Comparison of ENCODE assay signal across 8 mouse cellular contexts in genomic region chr19:44266824-44267498, GRCm38 (mm10). TPM values are rescaled to one million over a fixed set of nuclear protein-coding genes. Genes with fewer than 3 reads are reported as not detected.
A peak's percentile ranks its signal among the peaks of the same experiment; 100 is the strongest.
DNase-seq lines count a peak whose midpoint lies in the region; ATAC-seq lines count a peak whose summit lies in the region.

No protein-coding gene starts in this region.

- H3K36me3 ChIP-seq in lung, embryonic 16.5 days (ENCODE audit: control insufficient read depth, insufficient read depth, low read length) = no peaks in the 10 kb centered on the region

- peak; percentile 89 to 97 for ATAC-seq in hematopoietic stem cell, adult 5-6 weeks (replicated peaks in 1 of 2; ENCODE audit: insufficient read depth in 1 of 2, low FRiP score in 2 of 2, low TSS enrichment in 1 of 2, low read depth in 1 of 2, poor library complexity in 2 of 2, severe bottlenecking in 2 of 2)
- ATAC-seq in lung, embryonic 16.5 days (ENCODE audit: low read depth) = peak; percentile 98

- H3K9me3 ChIP-seq in lung, embryonic 16.5 days (ENCODE audit: control insufficient read depth, low read length) = no peaks in the 10 kb centered on the region

- WGBS in lung, embryonic 16.5 days = under 1% methylated on average over 43 of the region's 43 CpGs

- peak overlapping the region; percentile 56 for H3K4me3 ChIP-seq in lung, embryonic 16.5 days (ENCODE audit: low read length)

- peaks cover 10% of the 10 kb centered on the region for H3K4me1 ChIP-seq in lung, embryonic 16.5 days (replicated peaks; ENCODE audit: control insufficient read depth, insufficient read depth, low read length)

- peak overlapping the region; percentile 95 for H3K27ac ChIP-seq in lung, embryonic 16.5 days (ENCODE audit: low read length)

- H3K4me2 ChIP-seq in lung, embryonic 16.5 days (ENCODE audit: low read depth, low read length) = peak overlapping the region; percentile 69

- H3K9ac ChIP-seq in lung, embryonic 16.5 days (ENCODE audit: low read length) = peak overlapping the region; percentile 76

- peak; percentile 96 for DNase-seq in MEL-GATA-1-ER (ENCODE audit: extremely low read depth, low read depth)
- peak; percentile 88 for DNase-seq in cerebellum, adult 8-10 months
- peak; percentile 91 for DNase-seq in forelimb bud, embryonic 11.5 days (ENCODE audit: low read depth, low spot score)
- peak; percentile 95 for DNase-seq in layer of hippocampus, adult 9-11 months
- peak; percentile 76 for DNase-seq in ovary, postnatal 10 days (ENCODE audit: low spot score)
- DNase-seq in thymus, postnatal 10 days (ENCODE audit: low spot score in 2 of 2) = peak; percentile 68 to 70

- no peaks in the 10 kb centered on the region for H3K27me3 ChIP-seq in lung, embryonic 16.5 days (ENCODE audit: control insufficient read depth, insufficient read depth, low read depth, low read length)

RNA-seq across cellular contexts. Expression of gene Scd2, which starts 26.5 kb away (rescaled TPM):
- 126 and 150 TPM in 2 replicates for total RNA-seq in hematopoietic stem cell, adult 5-6 weeks (2017)
- polyA plus RNA-seq in lung, embryonic 16.5 days (2015; fragmentation: Nextera tagmentation; extraction: Ambion mirVana) = 225 and 232 TPM in 2 replicates

Comparison
In these comparisons a context has a peak if more than half of its experiments do, and no peak if none do; other contexts are left out.
1. Peak in every context shown above with its lines: DNase-seq, ATAC-seq, H3K4me3 ChIP-seq and H3K27ac ChIP-seq.